Mouse (Mus musculus) T-helper 2 cell (primary cell): ENCODE data around the gene Pms1.

ENCODE experiments used
- in situ Hi-C: fragments of 300-600 bp; cut with MboI, MseI; formaldehyde crosslinking; loops from one replicate; pipeline ENCODE4 v1.15.1; 2025; ENCODE audit warnings: high pct_unique_total_duplicates

The Pms1 gene

DNA sequence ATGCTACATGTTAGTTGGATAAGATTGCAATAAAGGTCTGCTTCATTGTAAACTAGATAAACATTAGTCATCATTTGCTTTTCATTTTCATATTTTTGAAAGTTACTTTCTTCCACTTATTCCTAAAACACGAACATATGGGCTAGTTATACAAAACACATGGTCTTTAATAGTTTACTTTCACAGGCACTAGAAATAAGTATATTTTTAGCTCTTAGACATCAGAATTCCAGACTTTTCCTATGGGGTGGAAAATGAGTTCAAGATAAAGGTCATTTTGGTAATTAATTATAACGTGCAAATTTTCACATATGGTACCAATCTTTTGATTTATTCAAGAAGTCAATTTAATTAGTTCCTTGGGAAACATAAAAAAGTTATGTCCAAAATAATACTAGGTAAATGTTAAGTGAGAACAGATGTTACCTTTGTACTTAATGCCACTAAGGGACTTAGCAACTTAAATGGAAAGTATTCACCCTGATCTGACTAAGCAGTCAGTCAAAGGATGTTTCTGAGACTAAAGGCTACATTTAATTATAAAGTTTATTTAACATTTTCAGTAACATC lies 95.1 kb downstream of the Pms1 start:
- in situ Hi-C loops, result no loop called here

DNA sequence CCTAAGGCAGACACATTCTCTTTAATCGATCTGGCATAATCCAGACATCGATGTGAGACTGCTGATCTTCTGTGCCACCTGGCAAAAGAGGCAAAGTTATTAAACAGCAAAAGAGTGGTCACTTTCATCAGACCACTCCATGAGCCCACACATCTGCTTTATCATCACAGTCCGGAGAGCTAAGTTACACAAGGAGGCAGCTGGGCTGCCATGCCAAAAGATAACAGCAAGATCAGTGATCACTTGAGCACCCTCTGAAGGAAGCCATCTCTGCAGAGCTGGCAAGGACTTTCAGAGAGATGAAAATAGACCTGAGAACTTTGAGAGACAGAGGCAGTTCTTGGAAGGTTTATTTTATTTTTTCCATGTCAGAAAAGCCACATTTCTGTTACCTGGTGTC lies 102.3 kb downstream of the Pms1 start:
- in situ Hi-C loops, result no loop called here

DNA sequence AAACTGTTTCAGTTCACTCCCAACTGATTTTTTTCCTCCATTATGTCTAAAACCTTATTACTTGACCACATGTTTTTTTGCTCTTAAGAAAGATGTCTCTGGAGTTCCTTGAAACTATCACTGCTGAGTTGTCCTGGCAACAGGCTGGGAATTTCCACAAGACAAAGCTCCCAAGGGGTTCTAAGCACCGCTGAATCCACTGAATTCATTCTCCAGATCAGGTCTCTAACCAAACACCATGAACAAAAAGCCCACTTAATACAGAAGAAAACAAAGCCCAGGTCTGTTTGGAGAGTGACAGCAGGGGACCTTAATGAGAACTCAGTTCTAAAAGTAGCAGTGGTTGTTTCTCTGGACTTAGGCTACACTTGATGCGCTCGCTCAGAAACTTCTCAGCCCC lies 105.6 kb downstream of the Pms1 start:
- in situ Hi-C loops, result no loop called here

DNA sequence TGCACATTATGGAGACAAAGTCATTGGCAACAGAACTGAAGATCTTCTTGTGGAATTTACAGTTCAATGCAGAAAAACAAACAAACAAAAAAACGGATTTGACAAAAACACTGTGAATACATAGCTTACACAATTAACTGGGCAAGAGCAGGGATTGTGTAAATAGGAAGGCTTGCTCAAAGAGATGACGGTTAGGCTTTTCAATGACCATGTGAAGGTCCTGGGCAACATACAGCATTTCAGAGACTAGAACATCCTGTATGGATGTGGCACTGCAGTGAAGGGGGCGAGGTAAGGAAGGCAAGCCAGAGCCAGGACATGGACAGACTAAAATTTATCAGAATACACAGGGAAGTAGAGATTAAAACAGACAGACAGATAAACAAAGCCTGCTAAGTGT lies 107.2 kb downstream of the Pms1 start:
- in situ Hi-C loops, result no loop called here

DNA sequence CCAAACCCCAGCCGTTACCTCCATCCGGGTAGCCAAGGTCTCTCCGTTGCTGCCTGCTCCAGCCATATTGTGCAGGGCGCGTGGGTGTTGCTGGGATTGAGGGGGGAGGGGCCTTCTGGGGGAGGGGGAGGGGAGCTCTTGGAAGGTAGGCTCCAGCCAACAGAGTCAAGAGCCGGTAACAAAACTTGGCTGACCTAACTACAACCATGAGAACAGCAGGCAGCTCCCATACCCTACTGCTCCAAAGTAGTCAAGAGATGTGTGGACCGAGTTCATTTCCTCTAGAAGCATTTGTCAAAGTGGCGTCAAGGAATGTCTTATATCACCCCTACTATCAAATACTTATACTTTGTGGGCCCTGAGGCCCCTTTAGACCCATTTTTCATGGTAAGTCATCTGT lies 109.3 kb downstream of the Pms1 start, which contains the start of gene 1700019A02Rik:
TSS of gene 1700019A02Rik (minus strand) at position 101 of the 400 bp plus-strand sequence.
- in situ Hi-C loops, result no loop called here

DNA sequence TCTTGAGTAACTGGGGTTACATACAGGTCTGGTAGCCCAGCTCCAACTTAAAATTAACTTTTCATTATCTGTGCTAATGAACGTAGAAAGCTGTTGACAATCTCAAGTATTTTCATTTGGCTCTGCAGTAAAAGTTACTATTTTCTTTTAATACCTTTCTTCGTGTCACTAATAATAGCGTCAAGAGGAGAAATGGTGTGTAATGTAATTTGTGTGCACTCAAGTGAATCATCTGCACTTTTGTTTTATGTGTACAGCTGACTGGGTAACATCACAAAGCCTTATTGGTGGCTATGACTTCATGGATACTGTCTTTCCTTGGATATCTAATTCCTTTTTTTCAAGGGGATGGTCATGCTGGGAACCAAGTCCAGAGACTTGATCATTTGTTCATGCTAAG lies 110.5 kb downstream of the Pms1 start:
- in situ Hi-C loops, result no loop called here

DNA sequence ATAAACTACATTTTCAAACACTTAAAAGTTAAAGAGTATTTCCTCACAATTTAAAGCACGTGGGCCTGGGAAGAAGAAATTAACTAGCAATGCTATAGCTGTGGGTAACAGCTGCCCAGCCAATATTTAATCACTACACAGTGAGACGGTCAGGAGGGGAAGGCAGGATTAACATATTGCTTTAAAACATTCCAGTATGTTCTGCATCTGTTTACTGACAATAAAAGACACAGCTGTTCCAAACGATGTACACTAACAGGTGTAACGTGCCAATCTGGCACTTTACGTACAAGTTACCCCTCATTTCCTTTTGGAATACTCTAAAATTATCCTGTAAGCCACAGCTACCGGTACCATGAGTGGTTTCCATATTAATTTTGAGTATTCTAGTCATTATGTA lies 139.1 kb downstream of the Pms1 start:
- in situ Hi-C loops, result no loop called here
